Mouse (Mus musculus) c-Kit-positive CD71-positive TER-119-negative erythroid progenitor cells, embryonic 14.5 days (primary cell): ENCODE measurements around the gene Nlrc4.

Experiments
- DNase-seq: peaks from one replicate; pipeline ENCODE4 v3.0.0-alpha.2; 2013; ENCODE audit warnings: low read depth

Gene Nlrc4

DNA sequence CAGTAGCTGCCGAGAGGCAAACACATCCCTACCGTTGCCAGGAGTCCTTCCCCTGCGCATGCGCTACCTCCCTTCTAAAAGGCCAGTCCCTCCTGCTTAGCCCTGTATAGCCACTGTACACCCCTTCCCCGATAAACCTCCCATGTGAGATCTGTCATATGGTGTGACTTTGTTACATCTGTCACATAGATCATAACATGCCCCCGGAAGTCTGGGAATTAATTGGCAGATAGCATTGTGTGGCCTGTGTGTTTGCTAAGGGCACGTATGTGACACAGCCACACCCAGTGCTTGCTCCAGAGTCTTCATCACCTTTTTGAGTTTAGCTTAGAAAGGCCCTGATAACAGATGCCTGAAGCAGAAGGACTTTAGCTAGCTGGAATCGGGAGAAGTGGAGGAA lies 28.9 kb downstream of the Nlrc4 start:
- no peak for DNase-seq

GRCm38 (mm10) chr17:74424401-74425005 lies 34.4 kb downstream of the Nlrc4 start:
- no peak for DNase-seq

DNA sequence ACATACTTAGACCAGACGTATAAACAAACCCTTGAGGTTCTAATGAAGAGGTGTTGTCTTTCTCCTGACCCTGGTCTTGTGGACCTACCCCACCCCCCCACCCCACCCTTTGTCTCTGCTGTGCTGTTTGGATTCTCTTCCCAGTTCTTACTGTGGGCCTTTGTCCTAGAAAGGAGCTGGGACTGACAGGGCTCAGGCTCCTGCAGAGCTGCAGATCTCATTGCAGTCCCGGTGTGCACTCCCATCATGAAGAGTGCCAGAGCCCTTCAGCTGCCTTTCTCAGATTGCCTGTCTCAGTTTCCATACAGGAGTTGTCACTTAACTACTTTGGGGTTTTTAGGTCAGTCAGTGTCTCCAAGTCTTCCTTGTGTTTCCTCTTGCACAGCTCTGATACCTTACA lies 38.3 kb downstream of the Nlrc4 start:
- DNase-seq = no peak

GRCm38 (mm10) chr17:74418171-74418570 lies 40.8 kb downstream of the Nlrc4 start:
- no peak for DNase-seq

DNA sequence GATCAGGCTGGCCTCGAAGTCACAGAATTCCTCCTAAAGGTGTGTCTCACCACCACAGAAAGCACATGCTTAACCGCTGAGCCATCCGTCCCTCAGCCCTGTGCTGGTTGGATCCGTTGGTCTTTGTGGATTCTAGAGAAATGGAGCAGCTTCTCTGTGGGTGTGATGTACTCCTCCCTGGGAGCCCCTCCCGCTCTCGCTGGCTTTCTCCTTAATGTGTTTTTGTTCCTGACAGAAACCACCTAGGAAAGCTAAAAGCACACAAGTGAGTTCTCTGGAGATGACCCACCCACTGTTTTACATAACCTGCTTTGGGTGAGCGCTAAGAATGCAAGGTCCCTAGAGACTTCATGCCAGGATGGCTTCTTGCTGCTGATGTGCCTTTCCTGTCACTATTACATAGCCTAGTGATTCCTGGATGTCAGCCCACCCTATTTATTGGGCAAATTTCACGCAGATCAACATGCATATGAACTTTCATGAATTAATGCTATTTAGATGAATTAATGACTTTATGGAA lies 42.0 kb downstream of the Nlrc4 start:
- DNase-seq = no peak

DNA sequence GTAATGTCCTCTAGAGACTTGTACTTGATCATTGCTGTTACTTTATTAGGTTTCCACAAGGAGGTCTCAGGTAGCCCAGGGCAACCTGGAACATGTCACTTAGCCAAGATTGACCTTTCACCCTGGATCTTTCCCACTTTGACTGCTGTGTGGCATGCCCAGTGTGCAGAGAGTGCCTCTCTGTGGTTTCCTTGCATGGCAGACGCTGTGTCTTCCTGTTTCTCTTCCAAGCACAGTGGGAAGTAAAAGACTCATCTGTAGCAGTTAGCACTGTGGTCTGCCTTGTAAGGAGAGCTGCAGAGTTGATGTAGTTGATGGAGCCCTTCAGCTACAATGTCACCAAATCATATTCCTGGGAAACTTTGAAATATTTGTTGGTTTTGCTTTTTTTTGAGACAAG lies 44.3 kb downstream of the Nlrc4 start:
- DNase-seq = no peak

- DNase-seq = no peak
Measured at GRCm38 (mm10) chr17:74413324-74413723, 45.6 kb downstream of the Nlrc4 start.

DNA sequence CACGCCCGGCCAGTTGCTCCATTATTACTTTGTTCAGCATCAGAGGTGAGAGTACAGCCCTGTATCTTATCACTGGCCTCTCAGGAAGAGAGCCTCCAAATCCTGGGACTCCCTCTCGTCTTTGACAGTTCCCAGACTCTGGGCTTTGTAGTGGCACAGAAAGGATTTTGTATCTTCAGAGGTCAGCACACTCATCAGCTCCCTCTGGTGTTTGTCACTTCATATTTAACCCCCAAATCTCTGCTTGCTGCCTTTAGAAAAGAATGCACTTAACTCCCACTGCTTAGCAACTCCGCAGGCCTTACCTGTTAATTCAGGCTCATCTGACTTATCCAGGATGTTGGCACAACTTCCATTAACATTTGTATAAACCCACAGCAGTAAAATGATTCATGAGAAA lies 49.2 kb downstream of the Nlrc4 start:
- no peak for DNase-seq

DNA sequence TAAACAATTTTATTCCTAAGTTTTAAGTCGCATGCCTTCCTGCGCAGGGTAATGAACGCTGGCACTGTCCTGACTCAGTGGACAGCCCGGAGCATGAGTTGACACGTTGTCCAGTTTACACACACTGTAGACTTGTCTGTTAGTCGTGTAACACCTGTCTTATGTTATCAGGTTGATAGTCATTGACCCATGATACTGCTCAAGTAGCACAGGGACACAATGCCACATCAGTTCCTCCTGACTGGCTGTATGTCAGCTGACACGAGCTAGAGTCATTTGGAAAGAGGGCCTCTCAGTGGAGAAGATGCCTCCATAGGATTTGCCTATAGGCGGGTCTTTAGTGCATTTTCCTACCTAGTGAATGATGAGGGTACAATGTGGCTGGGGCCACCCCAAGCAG lies 52.5 kb downstream of the Nlrc4 start:
- no peak for DNase-seq

DNA sequence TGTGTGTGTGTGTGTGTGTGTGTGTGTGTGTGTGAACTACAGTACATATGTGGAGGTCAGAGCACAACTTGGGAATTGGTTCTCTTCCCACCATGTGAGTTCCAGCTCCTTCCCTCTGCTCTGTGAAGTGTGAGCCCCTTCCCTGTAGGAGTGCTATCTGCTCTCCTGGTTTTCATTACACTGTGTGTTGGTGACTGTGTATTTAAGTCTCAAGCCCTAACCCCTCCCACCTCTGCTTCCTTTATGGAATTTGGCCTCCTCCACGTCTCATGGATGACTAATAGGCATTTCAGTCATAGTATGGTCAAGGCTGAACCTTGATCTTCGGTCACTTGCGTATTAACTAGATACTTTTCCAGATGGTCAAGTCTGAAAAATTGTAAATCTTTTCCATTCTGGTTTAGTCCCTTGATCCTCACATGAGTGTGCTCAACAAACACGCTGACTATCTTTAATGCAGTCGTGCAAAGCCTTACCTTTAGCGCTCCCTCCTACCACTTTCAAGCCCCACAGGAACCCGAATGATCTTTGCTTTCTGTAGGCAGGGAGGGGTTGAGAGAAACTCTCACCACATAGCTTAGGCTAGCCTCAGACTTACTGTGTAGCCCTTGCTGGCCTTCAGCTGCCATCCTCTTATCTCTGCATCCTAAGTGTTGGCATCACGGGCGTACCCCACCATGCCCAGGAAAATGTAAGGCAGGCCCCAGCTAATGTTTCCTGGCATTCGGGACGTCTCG lies 56.3 kb downstream of the Nlrc4 start:
- DNase-seq = no peak

- DNase-seq = no peak
Measured at GRCm38 (mm10) chr17:74397173-74397572, 61.8 kb downstream of the Nlrc4 start.

DNA sequence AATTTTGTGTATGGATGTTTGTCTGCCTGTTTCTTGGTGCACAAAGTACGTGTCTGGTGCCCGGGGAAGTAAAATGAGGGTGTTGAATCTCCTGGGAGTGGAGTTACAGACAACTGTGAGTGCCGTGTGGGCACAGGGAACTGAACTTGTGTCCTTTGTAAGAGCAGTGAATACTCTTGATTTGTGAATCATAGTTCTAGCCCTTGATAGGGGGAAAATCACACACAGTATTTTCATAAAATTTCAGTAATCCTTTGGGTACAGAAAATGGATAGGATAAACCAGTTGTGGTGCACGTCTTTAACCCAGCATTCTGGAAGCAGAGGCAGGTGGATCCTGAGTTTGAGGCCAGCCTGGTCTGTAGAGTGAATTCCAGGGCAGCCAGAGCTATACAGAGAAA lies 62.2 kb downstream of the Nlrc4 start:
- DNase-seq = no peak

DNA sequence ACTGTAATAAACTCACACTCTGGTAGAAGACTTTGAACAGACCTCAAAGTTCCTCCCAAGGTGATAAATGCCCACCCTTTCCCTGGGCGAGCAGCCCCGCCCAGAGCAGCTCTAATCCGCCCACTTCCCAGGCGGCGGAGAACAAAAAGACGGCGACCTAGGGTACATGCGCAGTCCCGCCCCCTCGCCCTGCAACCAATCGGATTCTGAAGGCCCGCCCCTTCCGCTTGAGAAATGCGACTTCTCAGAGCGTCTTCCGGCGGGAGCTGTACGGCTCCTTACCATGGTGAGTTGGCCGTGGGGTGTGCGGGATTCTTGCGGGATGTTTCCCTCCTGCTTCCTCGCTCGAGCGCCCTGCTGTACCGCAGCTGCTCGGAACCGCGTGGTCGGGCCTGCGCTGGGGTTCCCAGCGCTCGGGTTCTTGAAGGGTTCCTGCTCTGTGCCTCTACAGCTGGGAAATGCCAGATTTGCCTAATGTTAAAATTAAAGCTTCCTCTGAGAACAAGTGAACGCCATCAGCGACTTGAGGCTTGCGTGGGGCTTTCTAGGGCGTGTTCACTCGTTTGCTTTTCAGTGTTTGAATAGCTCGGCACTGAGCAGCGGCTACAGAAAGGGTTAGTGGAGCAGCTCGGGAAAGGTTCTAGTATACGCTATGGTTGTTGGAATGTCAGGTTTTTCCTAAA lies 63.4 kb downstream of the Nlrc4 start, which contains the start of gene Slc30a6:
TSS of gene Slc30a6 (plus strand) at position 226 of the 683 bp plus-strand sequence.
- peak; percentile 97 for DNase-seq

GRCm38 (mm10) chr17:74394855-74395254 lies 64.1 kb downstream of the Nlrc4 start:
- DNase-seq = no peak

DNA sequence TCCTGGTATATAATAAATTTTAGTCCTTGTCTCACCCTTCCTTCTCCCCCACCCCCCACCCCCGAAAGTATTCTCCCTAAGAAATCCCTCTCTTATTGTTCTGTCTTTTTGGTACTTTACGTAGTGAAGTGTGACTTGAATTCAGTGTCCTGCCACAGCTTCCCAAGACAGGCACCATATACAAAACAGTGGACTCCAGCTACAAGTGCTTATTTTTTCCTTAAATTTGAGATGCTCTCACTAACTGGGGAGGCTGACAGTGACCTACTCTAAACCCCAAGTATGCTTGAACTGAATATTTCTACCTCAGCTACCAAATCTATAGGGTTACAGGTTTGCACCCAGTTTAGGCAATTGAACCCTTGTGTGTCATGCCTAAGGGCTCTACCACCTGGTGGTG lies 64.6 kb downstream of the Nlrc4 start:
- no peak for DNase-seq

GRCm38 (mm10) chr17:74389847-74390246 lies 69.1 kb downstream of the Nlrc4 start:
- no peak for DNase-seq

GRCm38 (mm10) chr17:74386657-74387056 lies 72.3 kb downstream of the Nlrc4 start:
- DNase-seq = no peak

DNA sequence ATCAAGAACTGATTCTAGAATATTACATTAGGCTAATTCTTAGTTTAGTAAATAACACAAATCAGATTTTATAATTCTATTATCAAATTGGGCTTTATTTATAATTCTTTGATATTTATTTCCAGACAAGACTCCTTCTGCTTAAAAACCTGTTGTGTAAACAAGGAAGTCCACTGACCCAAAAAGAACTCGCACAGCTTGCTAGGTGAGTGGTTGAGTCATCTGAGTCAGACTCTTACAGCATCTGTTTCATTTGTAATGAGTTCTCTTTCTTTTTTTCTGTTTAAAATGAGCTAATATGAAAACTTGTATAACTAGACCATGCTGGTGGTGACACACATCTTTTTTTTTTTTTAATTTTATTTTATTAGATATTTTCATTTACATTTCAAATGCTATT lies 82.0 kb downstream of the Nlrc4 start:
- no peak for DNase-seq
